Mouse (Mus musculus) adrenal gland, adult 2 months (tissue): ENCODE results near the gene Bhlhe40. TPM values are rescaled to one million over a fixed set of nuclear protein-coding genes. Genes with fewer than 3 reads are reported as not detected.

Source experiments
- polyA plus RNA-seq: library from polyadenylated mRNA; depleted of rRNA; stranded (reverse); fragments of >200 nt; gene quantifications from 2 replicates; pipeline ENCODE4 v1.2.3, GENCODE M21; 2012; rRNA removed
- total RNA-seq, 2 experiments: library from RNA; stranded (reverse); gene quantifications; 2 replicates each; pipeline ENCODE4 v1.2.3; 2021

Gene Bhlhe40
- total and polyA plus RNA-seq, 3 experiments = 50.5 to 91.7 (median 61.4) TPM

Other genes starting within 250 kb of the Bhlhe40 start
- gene Arl8b, start 122.5 kb downstream of the Bhlhe40 start, total RNA-seq = 100 to 1,000 TPM; 120 to 128 TPM
- gene Arl8b, start 122.5 kb downstream of the Bhlhe40 start, polyA plus RNA-seq = 12.6 and 12.7 TPM in 2 replicates
- gene Edem1, start 168.0 kb downstream of the Bhlhe40 start, total RNA-seq = 10 to 100 TPM; 37.3 to 53.9 TPM
- gene Edem1, start 168.0 kb downstream of the Bhlhe40 start, polyA plus RNA-seq = 24.5 and 29.4 TPM in 2 replicates